Mouse (Mus musculus) ES-CJ7 (cell line): ENCODE measurements around the gene Tbxas1.

Experiments
- DNase-seq: peaks from one replicate; pipeline ENCODE4 v3.0.0; 2011; ENCODE audit warnings: low read depth, low spot score

Tbxas1 gene

DNA sequence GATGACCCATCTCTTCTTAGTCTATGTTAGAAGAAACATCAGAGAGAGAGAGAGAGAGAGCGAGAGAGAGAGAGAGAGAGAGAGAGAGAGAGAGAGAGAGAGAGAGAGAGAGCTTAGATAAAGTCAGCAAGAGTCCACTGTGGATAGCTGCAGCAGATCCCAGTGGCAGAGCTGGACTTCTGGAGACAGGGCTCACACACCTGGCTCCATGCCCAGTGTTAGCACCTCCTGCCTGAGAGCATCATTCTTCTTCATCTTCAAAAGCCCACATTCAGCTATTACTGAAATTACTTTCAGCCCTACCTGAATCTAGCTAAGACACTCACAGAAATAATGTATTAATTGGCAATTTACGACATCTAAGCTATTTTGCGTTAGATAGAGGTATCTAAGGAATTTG lies 85.2 kb downstream of the Tbxas1 start:
- no peak for DNase-seq

DNA sequence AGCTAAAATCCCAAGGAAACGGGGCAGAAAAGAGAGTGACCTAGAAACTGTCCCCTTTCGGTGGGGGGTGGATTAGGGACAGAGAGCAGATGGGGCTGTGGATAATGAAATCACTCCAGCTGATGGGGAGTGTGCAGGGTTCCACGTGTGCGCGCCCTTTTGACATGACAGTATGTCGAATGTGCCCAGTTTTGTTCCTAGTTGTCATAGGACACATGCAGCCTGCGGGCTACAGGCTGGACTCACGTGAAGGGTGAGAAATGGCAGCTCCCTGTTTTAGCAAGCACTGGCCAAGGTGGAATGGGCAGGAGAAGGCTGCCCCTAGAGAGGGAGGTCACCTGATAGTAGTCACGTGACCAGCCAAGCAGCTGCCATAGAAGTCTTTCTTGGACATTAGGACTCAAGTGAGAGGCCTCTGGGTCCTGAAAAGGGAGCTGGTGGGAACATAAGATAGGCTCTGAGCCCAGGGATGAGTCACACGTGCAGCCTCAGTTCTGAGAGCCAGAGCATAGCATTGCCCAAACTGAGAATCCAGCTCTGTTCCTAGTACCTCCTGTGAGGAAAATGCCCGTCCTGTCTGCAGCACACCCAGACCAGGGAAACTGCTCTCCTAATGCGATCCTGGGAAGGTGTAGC lies 85.7 kb downstream of the Tbxas1 start:
- DNase-seq: no peak

GRCm38 (mm10) chr6:38961427-38962033 lies 86.3 kb downstream of the Tbxas1 start:
- DNase-seq: no peak

GRCm38 (mm10) chr6:38966839-38967238 lies 91.6 kb downstream of the Tbxas1 start:
- no peak for DNase-seq

GRCm38 (mm10) chr6:38967288-38967687 lies 92.1 kb downstream of the Tbxas1 start:
- no peak for DNase-seq

GRCm38 (mm10) chr6:38967988-38968387 lies 92.8 kb downstream of the Tbxas1 start:
- no peak for DNase-seq

DNA sequence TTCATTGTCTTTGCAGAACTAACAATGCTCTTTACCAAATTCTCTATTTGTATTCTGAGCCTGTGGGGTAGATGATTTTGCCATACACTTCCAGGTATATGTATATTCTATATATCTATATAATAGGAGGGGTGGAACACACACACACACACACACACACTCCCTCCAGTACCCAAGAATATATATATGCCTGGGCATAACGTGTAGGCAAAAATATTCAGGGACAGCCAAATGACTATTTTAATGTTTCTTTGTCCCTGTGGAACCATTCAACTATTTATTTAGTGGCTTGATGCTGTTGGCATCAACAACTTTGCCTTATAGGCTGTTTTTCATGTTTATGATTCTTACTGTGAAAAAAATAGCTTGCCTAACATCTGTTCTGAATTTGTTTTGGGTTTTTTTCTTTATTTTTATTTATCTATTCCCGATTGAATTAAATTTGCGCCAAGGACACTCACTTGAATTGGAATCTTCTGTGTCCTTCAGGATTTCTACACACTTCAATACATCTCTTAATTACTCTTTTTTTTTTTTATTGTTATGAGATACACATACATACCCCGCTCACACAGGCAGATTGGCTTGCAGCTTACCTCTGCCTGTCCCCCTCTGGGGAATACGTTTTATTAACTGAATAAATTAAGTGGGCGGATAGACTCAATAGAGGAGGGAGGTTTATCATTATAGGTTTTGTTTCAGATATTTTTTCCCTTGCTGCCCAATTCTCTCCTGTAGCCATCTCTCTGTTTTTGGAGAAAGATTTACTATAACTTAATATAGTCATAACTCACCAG lies 94.9 kb downstream of the Tbxas1 start:
- no peak for DNase-seq

- no peak for DNase-seq
Measured at GRCm38 (mm10) chr6:38970759-38971158, 95.6 kb downstream of the Tbxas1 start.

- DNase-seq: no peak
Measured at GRCm38 (mm10) chr6:38972826-38973225, 97.6 kb downstream of the Tbxas1 start.

- DNase-seq: no peak
Measured at GRCm38 (mm10) chr6:38973441-38974161, 98.4 kb downstream of the Tbxas1 start.

GRCm38 (mm10) chr6:38974162-38974525 lies 98.9 kb downstream of the Tbxas1 start:
- DNase-seq: no peak

- no peak for DNase-seq
Measured at GRCm38 (mm10) chr6:38974536-38975268, 99.5 kb downstream of the Tbxas1 start.

GRCm38 (mm10) chr6:38975866-38976265 lies 100.7 kb downstream of the Tbxas1 start:
- no peak for DNase-seq

DNA sequence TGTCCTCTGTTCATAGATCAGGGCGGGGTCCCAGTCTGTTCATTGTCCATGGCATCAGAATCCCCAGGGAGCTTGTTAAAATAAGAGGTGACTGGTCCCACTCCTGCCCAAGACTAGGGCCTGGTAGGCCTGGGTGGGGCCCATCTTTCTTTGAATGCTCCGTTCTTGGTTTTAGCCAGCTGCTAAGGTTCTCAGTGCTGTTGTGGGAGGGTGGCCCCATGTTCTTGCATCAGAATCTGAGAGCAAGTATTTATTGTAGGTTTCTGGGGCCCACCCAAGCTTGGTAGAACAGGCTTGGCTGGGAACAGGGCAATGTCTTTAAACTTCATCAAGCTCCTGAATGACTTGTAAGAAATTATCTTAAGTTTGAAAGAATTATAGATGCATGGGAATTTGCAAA lies 101.2 kb downstream of the Tbxas1 start:
- peak; percentile 9 for DNase-seq

DNA sequence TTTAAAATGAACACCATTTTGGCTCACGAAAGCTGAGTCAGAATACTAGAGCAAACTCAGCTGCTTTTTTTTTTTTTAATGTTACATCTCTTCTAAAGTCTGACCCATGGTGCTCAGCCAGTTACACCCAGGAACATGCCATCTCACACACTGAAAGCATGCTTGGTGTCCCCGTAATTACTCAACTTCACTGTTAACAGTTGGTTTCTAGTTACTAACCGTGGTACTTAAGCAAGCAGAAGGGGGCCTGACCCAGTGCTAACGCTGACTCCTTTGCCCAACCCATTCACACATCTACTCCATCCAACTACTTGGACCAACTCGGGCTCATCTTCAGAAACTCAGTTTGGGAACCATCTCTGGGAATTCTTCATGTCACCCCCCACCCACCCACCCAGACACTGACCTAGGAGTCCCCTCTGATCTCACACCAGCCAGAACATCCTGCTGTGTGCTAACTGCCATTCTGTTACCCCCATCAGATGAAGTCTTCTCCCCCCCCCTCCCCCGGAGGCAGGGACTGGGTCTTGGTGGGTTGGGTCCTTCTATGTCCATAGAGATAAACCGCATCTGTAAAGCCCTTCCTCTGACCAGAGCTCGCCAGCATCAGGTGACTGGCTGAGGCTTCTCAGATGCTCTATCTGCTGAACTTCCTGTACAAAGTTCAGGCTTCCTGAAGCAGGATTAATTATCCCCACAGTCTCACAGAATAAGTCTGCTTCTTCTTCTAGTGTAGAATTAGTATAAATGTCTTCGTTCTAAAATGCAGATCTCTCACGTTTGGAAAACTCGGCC lies 105.9 kb downstream of the Tbxas1 start:
- DNase-seq: no peak

GRCm38 (mm10) chr6:38982071-38982470 lies 106.9 kb downstream of the Tbxas1 start:
- no peak for DNase-seq

DNA sequence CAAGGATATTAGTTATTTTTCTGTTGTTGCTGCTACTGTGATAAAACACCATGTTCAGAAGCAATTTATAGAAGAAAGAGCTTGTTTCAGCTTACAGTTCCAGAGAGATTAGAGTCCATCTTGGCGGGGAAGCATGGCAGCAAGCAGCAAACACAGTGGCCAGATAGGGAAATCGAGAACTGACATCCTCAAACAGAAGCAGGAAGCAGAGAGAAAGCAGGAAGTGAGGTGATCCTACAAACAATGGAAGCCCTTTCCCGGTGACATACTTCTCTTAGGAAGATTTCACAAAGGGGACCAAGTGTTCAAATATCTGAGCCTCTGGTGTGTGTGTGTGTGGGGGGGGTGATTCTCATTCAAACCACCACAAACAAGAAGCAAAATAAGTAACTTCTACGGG lies 107.5 kb downstream of the Tbxas1 start:
- no peak for DNase-seq

- no peak for DNase-seq
Measured at GRCm38 (mm10) chr6:38983060-38983459, 107.9 kb downstream of the Tbxas1 start.

DNA sequence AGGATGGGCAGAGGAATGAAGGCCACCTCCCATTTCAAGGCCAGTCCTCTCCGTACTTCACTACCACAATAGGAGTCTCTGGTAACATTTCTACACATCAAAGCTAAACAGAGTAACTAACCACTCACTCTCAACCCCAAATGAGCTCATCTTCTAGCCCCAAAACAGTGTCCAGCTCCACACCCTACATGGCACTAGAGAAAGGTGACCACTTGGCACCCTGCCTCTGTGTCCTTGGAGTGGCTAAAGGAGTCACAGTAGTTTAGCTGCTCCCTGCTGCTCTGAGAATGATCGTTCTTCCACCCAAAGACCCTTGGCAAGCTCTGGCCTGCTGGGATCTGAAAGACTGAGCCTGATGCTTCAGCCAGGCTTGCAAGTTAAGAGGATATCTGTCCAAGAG lies 109.4 kb downstream of the Tbxas1 start:
- no peak for DNase-seq

DNA sequence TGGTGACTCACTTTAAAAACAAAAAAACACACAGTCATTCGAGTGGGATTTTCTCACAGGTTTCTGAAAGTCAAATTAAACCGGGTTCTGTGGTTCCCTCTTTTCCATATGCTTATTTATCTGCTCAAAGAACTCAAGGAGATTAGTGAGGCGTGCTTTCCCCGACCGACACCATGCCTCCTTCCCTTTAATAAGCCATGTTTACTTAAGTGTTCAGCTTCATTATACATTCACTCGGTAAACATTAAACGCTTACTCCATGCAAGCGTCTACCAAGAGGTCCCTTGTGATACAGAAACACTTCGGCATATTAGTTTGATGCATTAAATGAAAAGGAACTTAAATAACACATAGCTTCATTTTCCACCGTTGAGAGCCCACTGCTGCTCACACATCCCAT lies 111.4 kb downstream of the Tbxas1 start:
- DNase-seq: no peak

GRCm38 (mm10) chr6:38992016-38992415 lies 116.8 kb downstream of the Tbxas1 start:
- peak; percentile 31 for DNase-seq
